Mouse (Mus musculus) thymus, adult 2 months (tissue): ENCODE data around the gene Emcn.

Experiments
- CTCF ChIP-seq: fragments of 200-500 bp; IDR thresholded peaks from 2 replicates; pipeline ENCODE4 v1.5.1; 2012; ENCODE audit warnings: mild to moderate bottlenecking, control low read depth, low read length, moderate library complexity, borderline replicate concordance; ENCODE audit not compliant: control insufficient read depth, poor library complexity, insufficient read depth; ENCODE audit errors: extremely low read depth
- POLR2A ChIP-seq: fragments of 200-500 bp; IDR thresholded peaks from 2 replicates; pipeline ENCODE4 v1.6.1; 2012; ENCODE audit warnings: mild to moderate bottlenecking, low read length, control low read depth, moderate library complexity; ENCODE audit not compliant: control insufficient read depth, poor library complexity, insufficient read depth; ENCODE audit errors: extremely low read depth

- TF ChIP-seq POLR2A (no peak), CTCF (no peak)
Measured at GRCm38 (mm10) chr3:137340938-137341337, at the start of gene Emcn.
